Mouse (Mus musculus) ES-Bruce4 (cell line): Measurements from ENCODE around the gene Urgcp.
A peak's percentile ranks its signal among the peaks of the same experiment; 100 is the strongest.

Experiments used
- CTCF ChIP-seq: IDR thresholded peaks from one replicate; pipeline ENCODE4 v1.8.1; 2011; ENCODE audit warnings: low read depth, low read length
- EP300 ChIP-seq: IDR thresholded peaks from 2 replicates; pipeline ENCODE4 v1.6.1; 2011; ENCODE audit warnings: low read depth, low read length; ENCODE audit not compliant: insufficient read depth

DNA sequence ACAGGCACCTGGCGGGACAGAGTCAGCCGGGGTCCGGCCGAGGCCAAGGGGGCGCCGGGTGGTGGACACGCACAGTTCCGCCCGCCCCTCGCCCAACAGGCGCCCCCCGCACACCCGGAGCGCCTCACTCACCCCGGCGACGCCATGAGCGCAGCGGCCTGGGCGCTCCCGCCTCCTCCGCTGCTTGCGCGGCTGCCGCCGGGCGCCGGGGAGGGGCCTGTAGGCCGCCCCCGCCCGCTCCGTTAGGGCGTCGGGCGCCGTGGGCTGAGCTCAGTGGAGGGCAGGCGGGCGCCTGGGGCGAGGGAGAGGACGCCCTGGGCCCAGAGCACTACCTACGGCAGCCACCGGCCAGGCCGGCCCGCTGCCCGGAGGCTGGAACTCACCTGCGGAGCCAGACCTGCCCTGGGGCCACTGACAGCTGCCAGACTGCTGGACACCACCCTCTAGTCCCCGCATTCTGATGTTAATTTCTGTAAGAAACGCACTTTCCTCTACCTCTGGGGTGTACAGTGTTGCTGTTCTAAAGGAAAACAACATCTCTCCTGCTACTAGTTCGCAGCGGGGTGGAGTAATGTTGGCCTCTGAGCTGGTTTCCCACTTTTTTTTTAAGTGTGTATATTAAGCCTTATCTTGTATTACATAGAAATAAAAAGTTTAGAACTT lies 21.1 kb downstream of the Urgcp start:
- no peak for TF ChIP-seq CTCF
- TF ChIP-seq EP300: peak; percentile 96
